Mouse (Mus musculus): ENCODE measurements around the gene Glyat.

DNA sequence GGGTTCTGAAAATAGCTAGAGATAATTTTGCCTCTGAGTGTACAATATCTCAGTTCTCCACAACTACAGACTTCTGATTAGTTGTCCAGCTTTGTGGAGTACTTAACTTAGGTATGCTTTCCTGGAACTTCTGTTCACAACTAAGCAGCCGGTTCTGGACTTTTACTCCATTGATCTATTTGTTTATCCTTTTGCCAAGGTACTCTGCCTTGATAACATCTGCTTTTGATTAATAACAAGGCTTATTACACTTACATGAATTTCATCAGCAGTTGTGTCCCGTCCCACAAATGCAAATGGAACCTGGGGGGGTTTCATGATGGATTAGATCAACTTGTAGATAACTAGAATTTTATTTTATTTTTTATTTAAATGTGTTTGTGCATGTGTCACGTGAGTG is 3.8 kb downstream of the Glyat start:
- TF ChIP-seq CTCF (IDR thresholded peaks at IDR 0.05; ENCODE audit: control insufficient read depth, insufficient read depth, insufficient read length) (no peak), MAX (IDR thresholded peaks at IDR 0.05) (no peak)

Measured in C2C12 (cell line).